Mouse (Mus musculus): ENCODE measurements around the gene Junb.

DNA sequence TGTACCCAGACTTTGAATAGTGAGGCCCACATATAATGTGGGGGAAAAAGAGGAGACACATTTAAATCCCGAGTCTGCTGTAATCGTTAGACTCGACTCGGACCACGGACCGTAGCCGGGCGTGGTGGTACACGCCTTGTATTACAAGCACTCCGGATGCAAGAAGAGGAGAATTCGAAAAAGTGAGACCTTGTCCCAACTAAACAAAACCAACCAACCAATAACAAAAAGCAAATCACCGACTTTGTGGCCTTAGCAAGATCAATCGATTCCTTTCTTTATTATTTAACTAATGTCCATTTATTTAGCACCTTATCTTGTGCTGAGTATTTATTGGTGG, 49.0 kb upstream of the Junb start:
- no peak for TF ChIP-seq CTCF (IDR thresholded peaks at IDR 0.05; ENCODE audit: extremely low read depth, insufficient read depth, low read length)
- no peak for TF ChIP-seq POLR2A (IDR thresholded peaks at IDR 0.05; ENCODE audit: extremely low read depth, insufficient read depth, low read length)

Measured in cortical plate, adult 2 months (tissue).